Mouse (Mus musculus) B cell, adult 67 days (primary cell): ENCODE results near the gene Nms. TPM values are rescaled to one million over a fixed set of nuclear protein-coding genes. Genes with fewer than 3 reads are reported as not detected.

ENCODE experiments used
- total RNA-seq, 2 experiments: library from RNA; stranded (reverse); gene quantifications; 4 replicates each; pipeline ENCODE4 v1.2.4; 2023

Nms gene
- total RNA-seq: not detected

GRCm38 (mm10) chr1:38938849-38939248 lies at the start of gene Nms:
Gene Nms (plus strand): TSS chr1:38939149.

GRCm38 (mm10) chr1:38897431-38898248 lies 41.3 kb upstream of the Nms start, which contains the start of gene Chst10:
Gene Chst10 (minus strand): TSS chr1:38898161.

GRCm38 (mm10) chr1:38985308-38985707 lies 46.4 kb downstream of the Nms start, which contains the start of gene Pdcl3:
Gene Pdcl3 (plus strand): TSS chr1:38985608.

Other genes starting within 250 kb of the Nms start
- not detected for gene Lonrf2, start 102.4 kb upstream of the Nms start, total RNA-seq
- 10 to 100 TPM; 25.3 to 32.8 TPM for gene Chst10, start 41.0 kb upstream of the Nms start, total RNA-seq
- 10 to 100 TPM; 26.9 to 30.7 TPM for gene Pdcl3, start 46.5 kb downstream of the Nms start, total RNA-seq